Mouse (Mus musculus) telencephalon, adult 2 months (tissue): ENCODE measurements around the gene Gnpda2.

Experiments
- DNase-seq: peaks from one replicate; pipeline ENCODE4 v3.0.0-alpha.2; 2011; ENCODE audit warnings: low read depth, low spot score

Gnpda2 gene

DNA sequence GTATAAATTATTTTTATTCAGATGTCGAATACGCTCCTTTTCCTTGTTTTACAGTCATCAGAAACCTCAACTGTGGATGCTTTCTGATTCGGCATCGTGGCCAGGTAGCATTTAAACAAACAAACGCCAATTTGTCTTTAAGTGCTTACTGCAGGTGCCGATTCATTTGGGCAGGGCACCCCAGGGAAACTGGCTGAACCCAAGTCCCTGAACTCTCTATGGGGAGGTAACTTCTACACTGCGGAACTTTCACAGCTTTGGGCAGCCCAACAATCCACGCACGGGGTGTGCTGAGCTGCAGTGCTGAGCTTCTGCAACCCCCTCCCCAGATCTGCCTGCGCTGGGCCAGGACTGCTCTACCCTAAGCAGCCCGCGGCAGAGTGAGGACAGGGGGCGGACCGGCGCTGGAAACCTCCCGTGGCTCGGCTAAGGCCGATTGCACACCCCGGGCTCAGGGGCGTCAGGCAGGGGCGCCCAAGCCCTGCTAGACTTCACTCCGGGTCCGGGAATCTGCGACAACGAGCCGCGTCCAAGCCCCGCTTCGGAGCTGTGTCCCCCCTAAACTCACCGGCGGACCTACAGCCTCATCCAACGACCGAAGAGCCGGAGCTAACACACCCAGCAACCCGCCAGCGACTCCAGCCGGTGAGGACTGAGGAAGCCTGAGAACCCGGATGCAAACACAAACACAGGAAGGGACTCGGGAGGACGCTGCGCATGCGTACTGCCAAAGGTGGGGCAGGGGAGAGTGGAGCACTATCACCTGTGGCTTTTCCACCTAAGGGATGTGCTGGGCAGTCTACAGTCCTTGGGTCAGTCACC, at the start of gene Gnpda2:
Gnpda2 (minus strand) TSS at position 701 of the 822 bp plus-strand sequence.
- DNase-seq = peak; percentile 86

GRCm38 (mm10) chr5:69634766-69635165, 42.6 kb upstream of the Gnpda2 start:
- no peak for DNase-seq

- DNase-seq = peak; percentile 23
Measured at GRCm38 (mm10) chr5:69620899-69621298, 28.8 kb upstream of the Gnpda2 start.

DNA sequence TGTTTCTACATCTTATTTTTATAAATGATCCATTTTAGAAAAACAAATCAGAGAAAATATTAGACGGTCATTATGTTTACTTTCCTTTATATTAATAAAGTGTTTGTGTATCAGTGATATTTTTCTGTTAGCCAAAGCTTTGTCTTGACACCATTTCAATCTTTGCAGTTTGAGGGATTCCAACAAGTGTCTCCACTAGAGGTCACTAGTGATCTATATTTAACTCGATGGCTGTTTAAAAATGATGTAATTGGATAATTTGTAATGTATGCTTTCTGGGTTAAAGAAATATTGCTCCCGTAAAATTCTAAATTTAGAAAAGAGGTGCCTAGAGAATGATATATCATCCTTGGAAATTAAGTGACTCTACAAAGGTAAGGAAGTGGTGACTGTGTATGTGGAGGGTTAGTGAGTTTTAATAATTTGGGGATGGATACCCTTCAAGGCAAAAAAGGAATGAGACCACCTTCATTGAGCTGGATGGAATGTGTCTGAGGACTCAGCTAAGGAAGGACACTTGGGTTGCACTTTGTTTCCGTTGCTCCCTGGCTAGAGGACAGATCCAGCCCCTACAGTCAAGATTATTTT, 21.2 kb upstream of the Gnpda2 start:
- peak; percentile 32 for DNase-seq

GRCm38 (mm10) chr5:69601027-69601426, 8.9 kb upstream of the Gnpda2 start:
- peak; percentile 26 for DNase-seq

DNA sequence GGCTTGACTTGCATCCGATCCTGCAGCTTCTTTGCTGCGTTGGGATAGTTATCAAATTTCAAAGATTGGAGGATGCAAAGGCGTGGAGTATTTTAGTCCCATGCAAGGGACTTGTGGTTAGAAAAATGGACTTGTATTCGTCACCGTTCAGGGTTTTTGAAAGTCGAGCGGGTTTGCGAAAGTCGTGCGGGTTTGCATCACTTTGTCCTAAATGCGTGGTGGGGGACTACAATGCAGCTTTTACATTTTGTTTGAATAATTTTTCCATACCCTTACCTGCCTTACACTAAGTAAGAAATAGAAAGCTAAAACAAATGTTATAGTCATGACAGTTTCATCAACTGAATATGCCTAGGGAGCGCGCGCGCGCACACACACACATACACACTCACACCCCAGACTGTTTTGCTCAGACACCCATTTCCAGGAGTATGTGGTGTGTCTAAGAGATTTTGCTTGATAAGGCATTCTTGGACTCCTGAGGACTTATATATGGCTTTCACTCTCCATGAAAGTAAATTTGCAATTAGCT, 34.7 kb downstream of the Gnpda2 start:
- DNase-seq = peak; percentile 4

- DNase-seq = peak; percentile 85
Measured at GRCm38 (mm10) chr5:69556628-69557403, 35.3 kb downstream of the Gnpda2 start, which contains the start of gene Guf1. TSS of gene Guf1 (plus strand) at chr5:69556923.

DNA sequence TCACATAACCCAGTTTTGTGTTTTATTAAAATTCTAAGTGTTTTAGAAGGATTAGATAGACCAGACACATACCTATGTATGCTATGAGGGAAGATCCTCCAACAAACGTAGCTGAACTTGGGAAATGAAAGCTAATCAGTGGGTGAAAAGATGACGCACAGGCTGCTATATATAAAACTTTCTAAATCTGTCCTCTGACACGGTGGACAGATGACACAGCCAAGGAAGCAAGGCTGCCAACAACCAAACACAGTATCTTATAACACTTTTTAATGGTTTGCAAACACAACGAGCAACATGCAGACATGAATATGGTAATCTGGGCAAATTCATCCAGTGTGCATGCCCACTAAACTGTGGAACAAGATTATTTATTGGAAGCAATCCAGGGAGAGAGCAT, 49.7 kb downstream of the Gnpda2 start, which contains the start of gene Yipf7:
Yipf7 (minus strand) TSS at position 160 of the 400 bp plus-strand sequence.
- peak; percentile 21 for DNase-seq

- no peak for DNase-seq
Measured at GRCm38 (mm10) chr5:69541680-69542079, 50.5 kb downstream of the Gnpda2 start.

- no peak for DNase-seq
Measured at GRCm38 (mm10) chr5:69523944-69524343, 68.2 kb downstream of the Gnpda2 start.
